Mouse (Mus musculus) megakaryocyte-erythroid progenitor cell, adult 5 weeks (primary cell): ENCODE data around the gene Gnpat. TPM values are rescaled to one million over a fixed set of nuclear protein-coding genes. Genes with fewer than 3 reads are reported as not detected.

Experiments
- polyA plus RNA-seq: library from polyadenylated mRNA; stranded (reverse); fragments of >175 nt; gene quantifications from 2 replicates; pipeline ENCODE4 v1.2.3, GENCODE M21; 2012

The Gnpat gene
- 79.0 and 88.4 TPM in 2 replicates for polyA plus RNA-seq

GRCm38 (mm10) chr8:124862321-124863162 lies at the start of gene Gnpat, which contains the start of gene 2810004N23Rik:
Gnpat (plus strand) TSS chr8:124863033.
2810004N23Rik (minus strand) TSS chr8:124863120.

GRCm38 (mm10) chr8:124897386-124898250 lies 34.8 kb downstream of the Gnpat start, which contains the start of the genes Exoc8 and Sprtn:
Exoc8 (minus strand) TSS chr8:124897705.
Sprtn (plus strand) TSS chr8:124897886.

Other genes with a start within 250 kb of the Gnpat start
- gene 2310022B05Rik, start 199.7 kb upstream of the Gnpat start, polyA plus RNA-seq: 14.1 and 16.9 TPM in 2 replicates
- 12.7 and 14.4 TPM in 2 replicates for gene Ttc13, start 141.1 kb upstream of the Gnpat start, polyA plus RNA-seq
- gene Arv1, start 140.9 kb upstream of the Gnpat start, polyA plus RNA-seq: 9.0 and 13.0 TPM in 2 replicates
- 0.04 TPM in 1 of 2 replicates, not detected in the other for gene Fam89a, start 111.2 kb upstream of the Gnpat start, polyA plus RNA-seq
- gene Trim67, start 69.9 kb upstream of the Gnpat start, polyA plus RNA-seq: 0.03 TPM in 1 of 2 replicates, not detected in the other
- gene 2810004N23Rik, start 87 bp downstream of the Gnpat start, polyA plus RNA-seq: 44.2 and 48.7 TPM in 2 replicates
- gene Exoc8, start 34.7 kb downstream of the Gnpat start, polyA plus RNA-seq: 3.7 and 4.0 TPM in 2 replicates
- gene Sprtn, start 34.9 kb downstream of the Gnpat start, polyA plus RNA-seq: 10.3 and 12.1 TPM in 2 replicates
- 15.7 and 15.9 TPM in 2 replicates for gene Egln1, start 86.3 kb downstream of the Gnpat start, polyA plus RNA-seq
- 25.9 and 26.2 TPM in 2 replicates for gene Tsnax, start 150.0 kb downstream of the Gnpat start, polyA plus RNA-seq
- 1.6 and 1.7 TPM in 2 replicates for gene Disc1, start 191.2 kb downstream of the Gnpat start, polyA plus RNA-seq